Mouse (Mus musculus): ENCODE measurements around the gene Insyn1. TPM values are rescaled to one million over a fixed set of nuclear protein-coding genes. Genes with fewer than 3 reads are reported as not detected.

Insyn1 gene
- total RNA-seq (2023) = 0.35 to 0.89 TPM in 2 of 4 replicates, not detected in the others

GRCm38 (mm10) chr9:58487851-58488801, at the start of gene Insyn1:
Gene Insyn1 (plus strand): TSS chr9:58488603.

Other genes with a start within 250 kb of the Insyn1 start
- gene Pml, start 238.8 kb upstream of the Insyn1 start, total RNA-seq (2023) = 360 to 424 TPM (median 369 TPM) in 4 replicates
- 81.5 to 92.9 TPM (median 88.1 TPM) in 4 replicates for gene Stoml1, start 235.4 kb upstream of the Insyn1 start, total RNA-seq (2023)
- not detected in 4 replicates for gene Loxl1, start 175.4 kb upstream of the Insyn1 start, total RNA-seq (2023)
- not detected in 4 replicates for gene Tbc1d21, start 118.1 kb upstream of the Insyn1 start, total RNA-seq (2023)
- 0.66 to 2.2 TPM (median 1.1 TPM) in 4 replicates for gene Cd276, start 66.8 kb downstream of the Insyn1 start, total RNA-seq (2023)
- gene Nptn, start 93.6 kb downstream of the Insyn1 start, total RNA-seq (2023) = 94.6 to 114 TPM (median 99.6 TPM) in 4 replicates